Mouse (Mus musculus) hindbrain, embryonic 12.5 days (tissue): ENCODE measurements at regions not wholly inside any gene's neighbourhood (a gene's known extent, or its start where the extent isn't known, plus 50 kb on each side); places are given as distances from the start of the nearest gene placed in this dataset.
A peak's percentile ranks its signal among the peaks of the same experiment; 100 is the strongest.

Experiments
- ATAC-seq: fragments of 200-750 bp; cut with Nextera tagmentation; 2 replicates; pipeline ENCODE4 v1.8.0; 2017; ENCODE audit warnings: moderate TSS enrichment; ENCODE audit not compliant: low FRiP score
- H3K27ac ChIP-seq: fragments of 300-500 bp; sonication (generic); 2 replicates; pipeline ENCODE4 v1.5.1; 2016; ENCODE audit warnings: mild to moderate bottlenecking
- H3K27me3 ChIP-seq: fragments of 300-500 bp; sonication (generic); 2 replicates; pipeline ENCODE4 v1.6.1; 2016; ENCODE audit warnings: mild to moderate bottlenecking
- H3K36me3 ChIP-seq: fragments of 300-500 bp; sonication (generic); 2 replicates; pipeline ENCODE4 v1.6.1; 2016; ENCODE audit warnings: mild to moderate bottlenecking
- H3K4me1 ChIP-seq: fragments of 300-500 bp; sonication (generic); 2 replicates; pipeline ENCODE4 v1.6.1; 2016
- H3K4me2 ChIP-seq: fragments of 300-500 bp; sonication (generic); replicated peaks from 2 replicates; pipeline ENCODE4 v1.6.1; 2016; ENCODE audit warnings: mild to moderate bottlenecking
- H3K4me3 ChIP-seq: fragments of 300-500 bp; sonication (generic); 2 replicates; pipeline ENCODE4 v1.5.1; 2016; ENCODE audit warnings: mild to moderate bottlenecking
- H3K9ac ChIP-seq: fragments of 300-500 bp; sonication (generic); 2 replicates; pipeline ENCODE4 v1.6.1; 2016; ENCODE audit warnings: mild to moderate bottlenecking, moderate library complexity
- H3K9me3 ChIP-seq: fragments of 300-500 bp; sonication (generic); replicated peaks from 2 replicates; pipeline ENCODE4 v1.6.1; 2016; ENCODE audit warnings: mild to moderate bottlenecking
- WGBS: fragments of 180-500 bp; shearing (Covaris S2); methylation state at CpG from one replicate; pipeline ENCODE4 v1.1.7; 2016; 5-methylcytosine and 5-hydroxymethylcytosine counted together

DNA sequence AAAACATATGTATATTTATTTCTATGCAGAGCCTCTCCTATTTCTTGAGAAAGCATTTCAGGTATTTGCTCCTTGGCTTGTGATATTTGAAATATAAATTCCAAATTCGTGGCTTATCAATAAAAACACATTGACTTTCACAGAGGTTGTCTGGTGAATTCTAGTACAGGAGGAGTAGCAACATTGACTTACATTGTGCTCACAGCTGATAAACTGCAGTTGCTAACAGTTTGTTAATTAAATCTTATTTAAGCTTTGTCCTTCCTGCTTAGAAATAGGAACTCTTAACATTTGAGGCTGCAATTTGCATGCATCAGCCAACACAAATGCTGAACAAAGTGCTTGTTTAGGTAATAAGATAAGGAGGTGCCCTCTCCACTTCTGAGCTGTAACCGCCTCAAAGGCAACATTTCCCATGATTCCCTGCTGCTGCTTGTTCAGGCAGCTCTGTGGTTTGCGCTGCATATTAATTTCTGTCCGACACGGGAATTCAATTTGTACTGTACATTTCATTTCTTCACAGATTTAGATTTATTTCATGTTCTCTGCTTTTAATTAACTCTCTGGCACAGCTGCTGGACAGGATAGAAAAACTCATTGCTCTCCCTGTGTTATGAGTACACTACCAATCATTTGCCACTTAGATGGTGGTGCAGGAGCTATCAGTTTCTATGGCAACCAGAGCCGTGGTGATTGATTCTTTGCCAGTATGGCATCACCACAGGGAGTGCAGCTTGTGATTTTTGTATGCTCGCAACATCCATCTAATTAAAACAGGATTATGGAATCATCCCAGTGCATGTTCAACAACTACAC is 219.0 kb downstream of the Zfp352 start:
- Histone ChIP-seq H3K27ac (no peak overlapping the region), H3K27me3 (no peaks in the 10 kb centered on the region), H3K36me3 (no peaks in the 10 kb centered on the region), H3K4me3 (no peak overlapping the region), H3K4me2 (no peak overlapping the region), H3K9ac (no peak overlapping the region), H3K4me1 (no peaks in the 10 kb centered on the region), H3K9me3 (no peaks in the 10 kb centered on the region)
- ATAC-seq, result peak; percentile 97
- WGBS, result 48% methylated on average over 7 of the region's 7 CpGs

DNA sequence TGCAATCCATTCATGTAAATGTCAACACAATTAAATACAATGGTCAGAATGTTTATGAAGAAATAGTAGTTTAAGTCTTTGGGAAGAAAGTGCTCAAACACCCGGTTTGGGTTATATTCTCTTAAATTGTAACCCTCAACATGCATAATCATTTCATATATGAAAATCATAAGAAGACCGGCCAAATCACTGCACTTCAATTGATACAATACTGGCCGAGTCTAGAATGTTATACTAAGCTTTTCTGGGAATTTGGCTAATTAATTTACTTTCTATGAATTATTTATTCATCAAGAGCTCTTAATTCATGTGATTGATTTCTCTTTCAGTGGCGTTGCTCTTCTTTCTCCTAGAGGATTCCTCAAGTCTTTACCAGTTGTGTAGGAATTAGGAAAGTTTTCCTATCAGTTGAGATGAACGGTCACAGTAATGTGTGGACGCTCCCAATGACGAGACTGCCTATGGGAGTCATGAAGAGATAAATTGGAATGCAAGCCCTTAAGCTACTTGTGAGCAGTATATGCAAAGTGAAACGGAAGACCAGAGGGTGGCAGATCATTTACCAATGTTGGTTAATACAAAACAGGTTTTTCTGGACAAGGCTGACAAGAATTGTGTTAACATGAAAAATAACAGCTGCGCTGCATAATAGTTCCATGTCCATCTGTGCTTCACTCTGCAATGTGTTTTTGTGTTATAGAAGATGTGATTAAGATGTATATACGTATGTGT is 219.7 kb downstream of the Zfp352 start:
- H3K4me3 ChIP-seq, result no peak overlapping the region
- no peak overlapping the region for H3K9ac ChIP-seq
- H3K27ac ChIP-seq, result no peak overlapping the region
- H3K36me3 ChIP-seq, result no peaks in the 10 kb centered on the region
- no peaks in the 10 kb centered on the region for H3K4me1 ChIP-seq
- no peaks in the 10 kb centered on the region for H3K27me3 ChIP-seq
- no peak overlapping the region for H3K4me2 ChIP-seq
- WGBS, result 72% methylated on average over 10 of the region's 10 CpGs
- peak; percentile 49 for ATAC-seq
- H3K9me3 ChIP-seq, result no peaks in the 10 kb centered on the region

DNA sequence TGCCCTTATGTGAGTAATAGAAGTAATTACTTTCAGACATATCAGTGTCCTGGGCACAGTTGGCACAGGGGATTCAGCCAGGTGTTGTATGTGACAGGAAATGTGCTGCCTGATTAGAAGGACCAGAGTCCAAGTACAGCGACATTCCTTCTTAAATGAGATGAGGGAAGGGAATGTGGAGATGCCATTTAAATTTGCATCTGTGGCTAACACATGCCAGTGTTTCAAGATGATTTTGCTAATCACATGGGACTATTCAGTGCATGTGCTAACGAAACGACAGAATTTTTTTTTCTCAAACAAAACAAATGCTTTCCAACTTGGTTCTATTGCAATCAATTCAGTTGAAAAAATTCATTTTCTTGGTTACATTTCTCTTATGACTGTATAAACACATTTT is 226.6 kb downstream of the Zfp352 start:
- H3K36me3 ChIP-seq, result no peaks in the 10 kb centered on the region
- no peak overlapping the region for H3K27ac ChIP-seq
- H3K27me3 ChIP-seq, result no peaks in the 10 kb centered on the region
- 72% methylated on average over 3 of the region's 3 CpGs for WGBS
- H3K4me1 ChIP-seq, result no peaks in the 10 kb centered on the region
- no peak overlapping the region for H3K4me3 ChIP-seq
- ATAC-seq, result no peak
- no peak overlapping the region for H3K4me2 ChIP-seq
- H3K9me3 ChIP-seq, result no peaks in the 10 kb centered on the region
- no peak overlapping the region for H3K9ac ChIP-seq

DNA sequence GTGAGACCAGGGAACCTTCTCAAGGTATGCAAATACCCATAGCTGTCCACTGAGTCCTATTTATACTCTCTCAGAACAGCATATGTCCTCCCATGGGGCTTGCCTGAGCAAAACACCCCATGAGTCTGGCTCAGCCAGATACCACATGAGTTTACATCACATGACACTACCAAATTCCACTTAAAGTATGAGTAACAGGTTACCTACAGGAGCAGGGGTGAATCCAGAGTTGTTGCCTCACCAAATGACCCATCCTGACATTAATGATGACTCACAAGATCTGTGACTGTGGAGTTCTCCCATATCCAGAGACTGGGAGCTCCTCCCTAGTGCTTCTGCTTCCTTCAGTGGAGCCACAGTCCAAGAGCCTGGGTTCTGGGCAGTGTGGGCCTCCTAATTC is 234.0 kb downstream of the Zfp352 start:
- no peak; the same call in 1 of the 2 replicates for ATAC-seq
- no peaks in the 10 kb centered on the region for H3K4me1 ChIP-seq
- H3K27me3 ChIP-seq, result no peaks in the 10 kb centered on the region

DNA sequence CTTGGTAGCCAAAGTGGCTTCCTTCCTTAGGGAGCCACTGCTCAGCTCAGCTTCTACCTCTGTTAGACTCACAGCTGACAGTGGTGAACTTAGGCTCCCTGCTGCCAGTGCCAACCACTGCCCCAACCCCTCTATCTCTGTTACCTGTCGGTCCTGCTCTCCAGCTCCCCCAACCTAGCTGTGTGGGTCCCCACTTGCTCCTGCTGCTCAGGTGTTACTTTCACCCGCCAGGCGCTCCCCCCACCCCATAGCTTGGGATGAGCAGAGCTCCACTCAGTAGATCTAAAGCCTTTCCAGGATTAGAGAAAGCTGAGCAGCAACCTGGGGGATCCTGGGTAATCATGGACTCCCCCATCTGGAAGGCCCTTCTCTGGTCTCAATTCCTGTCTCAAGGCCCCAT is 234.4 kb downstream of the Zfp352 start:
- H3K36me3 ChIP-seq, result no peaks in the 10 kb centered on the region
- no peak overlapping the region for H3K9ac ChIP-seq
- no peak overlapping the region for H3K4me2 ChIP-seq
- H3K27me3 ChIP-seq, result no peaks in the 10 kb centered on the region
- no peaks in the 10 kb centered on the region for H3K4me1 ChIP-seq
- H3K27ac ChIP-seq, result no peak overlapping the region
- ATAC-seq, result no peak; the same call in 1 of the 2 replicates
- WGBS, result 91% methylated on average over 3 of the region's 3 CpGs
- no peaks in the 10 kb centered on the region for H3K9me3 ChIP-seq
- H3K4me3 ChIP-seq, result no peak overlapping the region

More for the DNA sequence above, 234.0 kb downstream of the Zfp352 start:
- Histone ChIP-seq H3K4me3 (no peak overlapping the region), H3K9me3 (no peaks in the 10 kb centered on the region), H3K36me3 (no peaks in the 10 kb centered on the region), H3K9ac (no peak overlapping the region), H3K4me2 (no peak overlapping the region), H3K27ac (no peak overlapping the region)

DNA sequence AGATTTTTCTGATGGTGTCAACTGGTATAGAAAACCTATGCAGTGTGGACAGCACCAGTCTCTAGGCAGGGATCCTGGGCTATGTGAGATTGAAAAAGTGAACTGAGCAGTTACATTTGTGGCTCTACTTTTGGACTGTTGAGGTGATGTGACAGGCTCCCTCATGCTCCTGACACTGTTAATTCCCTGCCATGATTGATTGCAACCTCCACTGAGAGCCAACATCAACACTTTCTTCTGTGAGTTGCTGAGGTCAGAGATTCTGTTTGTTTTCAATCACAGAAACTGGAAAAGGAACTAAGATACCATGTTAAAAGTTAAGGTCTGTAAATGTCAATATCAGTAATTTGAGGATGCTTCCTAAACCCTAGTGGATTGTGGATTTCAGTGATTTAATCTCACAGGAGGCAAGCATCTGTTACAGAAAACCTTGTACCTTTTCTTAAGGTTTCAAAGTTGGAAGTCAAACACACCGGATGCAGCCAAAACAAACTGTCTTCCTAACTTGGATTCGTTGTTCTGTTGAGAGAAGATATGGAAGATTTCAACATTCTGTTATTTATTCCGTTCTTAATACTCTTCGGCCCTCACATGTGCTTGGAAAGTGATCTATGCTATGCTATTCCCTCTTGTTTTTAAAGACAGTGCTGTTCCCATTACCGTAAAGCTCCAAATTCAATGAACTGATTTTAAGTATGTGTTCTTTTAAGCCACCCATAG is 278.4 kb downstream of the Zfp352 start:
- 81% methylated on average over 5 of the region's 5 CpGs for WGBS
- Histone ChIP-seq H3K9ac (no peak overlapping the region), H3K9me3 (no peaks in the 10 kb centered on the region), H3K36me3 (no peaks in the 10 kb centered on the region), H3K4me2 (no peak overlapping the region), H3K4me3 (no peak overlapping the region), H3K27me3 (no peaks in the 10 kb centered on the region), H3K4me1 (no peaks in the 10 kb centered on the region), H3K27ac (no peak overlapping the region)
- ATAC-seq, result no peak
